Mouse (Mus musculus) CH12.LX (cell line): ENCODE measurements around the gene Pacsin1. TPM values are rescaled to one million over a fixed set of nuclear protein-coding genes. Genes with fewer than 3 reads are reported as not detected.

Source experiments
- DNase-seq: peaks from one replicate; pipeline ENCODE4 v3.0.0-alpha.2; 2013; ENCODE audit errors: extremely low read depth
- H3K27ac ChIP-seq: 2 replicates; pipeline ENCODE4 v1.5.1; 2012; ENCODE audit warnings: low read depth, mild to moderate bottlenecking, control low read depth, moderate library complexity; ENCODE audit not compliant: insufficient read depth
- H3K27me3 ChIP-seq: replicated peaks from 2 replicates; pipeline ENCODE3; 2012; ENCODE audit warnings: inconsistent platforms
- H3K36me3 ChIP-seq, 2 experiments: replicated peaks in 1 of 2; 2 replicates each; pipeline versions ENCODE3 to v1.6.1; 2012; ENCODE audit warnings: inconsistent platforms in 1 of 2, low read length in 1 of 2, mild to moderate bottlenecking in 1 of 2, mixed read lengths in 1 of 2, moderate library complexity in 1 of 2; ENCODE audit not compliant: control insufficient read depth in 1 of 2, insufficient read depth in 1 of 2
- H3K4me1 ChIP-seq, 2 experiments: 2 replicates each; pipeline ENCODE4 v1.6.1; 2012; ENCODE audit warnings: inconsistent platforms in 1 of 2, moderate library complexity in 1 of 2; ENCODE audit not compliant: insufficient read depth in 2 of 2, control insufficient read depth in 1 of 2
- H3K4me2 ChIP-seq: 2 replicates; pipeline ENCODE4 v1.6.1; 2012; ENCODE audit warnings: low read depth, mild to moderate bottlenecking, control low read depth; ENCODE audit not compliant: poor library complexity, insufficient read depth, severe bottlenecking
- H3K4me3 ChIP-seq, 3 experiments: fragments of 150-350 bp in 1 of 3; sonication (generic) in 1 of 3; replicated peaks in 1 of 3; 2 replicates each; pipeline versions ENCODE3 to v1.5.1; 2011 to 2012; ENCODE audit warnings: low read depth in 2 of 3, low read length in 2 of 3, mild to moderate bottlenecking in 2 of 3, moderate library complexity in 2 of 3, control low read depth in 1 of 3, improper control_type of control experiment in 1 of 3, inconsistent platforms in 1 of 3, mixed read lengths in 1 of 3; ENCODE audit not compliant: poor library complexity in 1 of 3
- H3K79me2 ChIP-seq: replicated peaks from 2 replicates; pipeline ENCODE4 v1.6.1; 2012; ENCODE audit warnings: mild to moderate bottlenecking, moderate library complexity; ENCODE audit not compliant: control insufficient read depth, poor library complexity, insufficient read depth, severe bottlenecking; ENCODE audit errors: extremely low read depth
- H3K9ac ChIP-seq: 2 replicates; pipeline ENCODE4 v1.6.1; 2012; ENCODE audit warnings: low read depth, mild to moderate bottlenecking, control low read depth, moderate library complexity; ENCODE audit not compliant: insufficient read depth
- H3K9me3 ChIP-seq: replicated peaks from 2 replicates; pipeline ENCODE3; 2012; ENCODE audit warnings: low read length, inconsistent platforms, mixed read lengths
- CHD2 ChIP-seq: IDR thresholded peaks from 2 replicates; pipeline ENCODE4 v1.6.1; 2011; ENCODE audit warnings: low read length, improper control_type of control experiment
- CTCF ChIP-seq, 2 experiments: IDR thresholded peaks in 1 of 2; conservative IDR thresholded peaks in 1 of 2; 2 replicates each; pipeline ENCODE4 v1.5.1; 2011 to 2012; ENCODE audit warnings: low read depth in 2 of 2, low read length in 2 of 2, improper control_type of control experiment in 1 of 2, inconsistent platforms in 1 of 2, mild to moderate bottlenecking in 1 of 2, moderate library complexity in 1 of 2
- ELF1 ChIP-seq: IDR thresholded peaks from 2 replicates; pipeline ENCODE4 v1.6.1; 2014; ENCODE audit warnings: low read depth, mild to moderate bottlenecking, inconsistent platforms, low read length, improper control_type of control experiment
- ETS1 ChIP-seq: conservative IDR thresholded peaks from 2 replicates; pipeline ENCODE4 v1.6.1; 2012; ENCODE audit warnings: low read depth, mild to moderate bottlenecking, inconsistent platforms, low read length, improper control_type of control experiment, moderate library complexity
- ZC3H11A ChIP-seq: IDR thresholded peaks from 2 replicates; pipeline ENCODE4 v1.6.1; 2012; ENCODE audit warnings: low read depth, mild to moderate bottlenecking, inconsistent platforms, low read length, improper control_type of control experiment
- ZNF384 ChIP-seq: IDR thresholded peaks from 2 replicates; pipeline ENCODE4 v1.6.1; 2012; ENCODE audit warnings: low read depth, low read length, improper control_type of control experiment, inconsistent platforms
- dilution Hi-C: fragments of 300-500 bp; cut with MboI; formaldehyde crosslinking; loops from 2 replicates; pipeline ENCODE4 v1.14.3; 2020; ENCODE audit warnings: low sequenced_read_pairs; ENCODE audit not compliant: extremely low pct_unique_long_range_greater_than_20kb, extremely low pct_ligation_motif_present
- in situ Hi-C: fragments of 300-500 bp; cut with MboI; formaldehyde crosslinking; loops from 3 replicates; pipeline ENCODE4 v1.14.3; 2019; ENCODE audit warnings: low sequenced_read_pairs, low pct_ligation_motif_present, low pct_unique_long_range_greater_than_20kb, mixed read lengths
- polyA plus RNA-seq: library from polyadenylated mRNA; unstranded; fragments of >175 nt; gene quantifications from 2 replicates; pipeline ENCODE4 v1.2.1, GENCODE M21; 2012; ENCODE audit warnings: low read depth; ENCODE audit not compliant: insufficient read length
- total RNA-seq, 2 experiments: library from RNA; depleted of rRNA; stranded (reverse); fragments of 300-350 nt in 1 of 2; fragments of >200 nt in 1 of 2; gene quantifications; 2 replicates each; pipeline ENCODE4 v1.2.3; 2012 to 2014

Gene Pacsin1
- total and polyA plus RNA-seq, 3 experiments, result 1.9 to 14.0 (median 13.2) TPM

GRCm38 (mm10) chr17:27700812-27701211 is 45.5 kb downstream of the Pacsin1 start:
- in situ Hi-C loops, result no loop called here
- no peak for TF ChIP-seq ELF1
- TF ChIP-seq, all 38 proteins: peak for 0
- H3K27ac ChIP-seq, result no peak overlapping the region

GRCm38 (mm10) chr17:27701856-27702255 is 46.5 kb downstream of the Pacsin1 start:
- H3K4me3 ChIP-seq, result no peak overlapping the region
- H3K9me3 ChIP-seq, result peaks cover 20% of the 10 kb centered on the region
- peaks cover 5 to 32% of the 10 kb centered on the region in 2 experiments for H3K36me3 ChIP-seq
- dilution Hi-C loops, result no loop called here
- H3K4me2 ChIP-seq, result no peak overlapping the region
- no peak for TF ChIP-seq ETS1
- TF ChIP-seq, all 38 proteins: peak for 0
- no peak for DNase-seq
- H3K27me3 ChIP-seq, result no peaks in the 10 kb centered on the region
- no peaks in the 10 kb centered on the region for H3K79me2 ChIP-seq
- no peak overlapping the region for H3K27ac ChIP-seq
- no peak overlapping the region for H3K9ac ChIP-seq
- in situ Hi-C loops, result no loop called here
- H3K4me1 ChIP-seq, result peaks cover 4 to 17% of the 10 kb centered on the region in 2 experiments

More at GRCm38 (mm10) chr17:27700812-27701211, 45.5 kb downstream of the Pacsin1 start:
- Histone ChIP-seq H3K4me3 (no peak overlapping the region), H3K9me3 (peaks cover 20% of the 10 kb centered on the region), H3K9ac (no peak overlapping the region), H3K4me2 (no peak overlapping the region), H3K4me1 (peaks cover 4 to 17% of the 10 kb centered on the region in 2 experiments), H3K36me3 (peaks cover 4 to 27% of the 10 kb centered on the region in 2 experiments), H3K27me3 (no peaks in the 10 kb centered on the region), H3K79me2 (no peaks in the 10 kb centered on the region)
- no peak for DNase-seq
- dilution Hi-C loops, result no loop called here

- H3K4me2 ChIP-seq, result no peak overlapping the region
- no peak for DNase-seq
- H3K4me3 ChIP-seq, result no peak overlapping the region
- H3K36me3 ChIP-seq, result peaks cover 5 to 38% of the 10 kb centered on the region in 2 experiments
- no peaks in the 10 kb centered on the region for H3K79me2 ChIP-seq
- H3K9ac ChIP-seq, result no peak overlapping the region
- H3K9me3 ChIP-seq, result peaks cover 20% of the 10 kb centered on the region
- dilution Hi-C loops (no loop called here), in situ Hi-C loops (no loop called here)
- H3K27ac ChIP-seq, result no peak overlapping the region
- no peak for TF ChIP-seq ZC3H11A
- peak in 1 of 2 experiments; percentile 24; a peak in 2 of 4 replicates for TF ChIP-seq CTCF (conservative IDR thresholded peaks at IDR 0.05 in 1 of 2, IDR thresholded peaks at IDR 0.05 in 1 of 2; ENCODE audit: low read depth in 2 of 2, low read length in 2 of 2)
- TF ChIP-seq ZNF384, result no peak
- TF ChIP-seq CHD2, result no peak
- H3K4me1 ChIP-seq, result peaks cover 4 to 17% of the 10 kb centered on the region in 2 experiments
- H3K27me3 ChIP-seq, result no peaks in the 10 kb centered on the region
These were observed 47.2 kb downstream of the Pacsin1 start for GRCm38 (mm10) chr17:27702518-27702917.
